Mouse (Mus musculus) heart, adult 18-20 months (tissue): Measurements from ENCODE around the gene Rtl9. TPM values are rescaled to one million over a fixed set of nuclear protein-coding genes. Genes with fewer than 3 reads are reported as not detected.

Source experiments
- DNase-seq, 2 experiments: peaks; one replicate each; pipeline ENCODE4 v3.0.0; 2021 to 2022; ENCODE audit warnings: mixed read lengths in 1 of 2
- long read RNA-seq, 2 experiments: library from polyadenylated mRNA; stranded (forward); transcript quantifications; one replicate each; pipeline ENCODE4 v2.0.0; 2021
- total RNA-seq, 2 experiments: library from RNA; stranded (reverse); gene quantifications; 2 replicates each; pipeline ENCODE4 v1.2.3; 2021

Gene Rtl9
- total RNA-seq = under 1 TPM; 0.05 to 0.26 TPM
- long read RNA-seq, experiment 1 = 0 reads
- long read RNA-seq, experiment 2 = 0 reads

- peak in 1 of 2 experiments; percentile 30 for DNase-seq
These were observed at the start of gene Rtl9 for GRCm38 (mm10) chrX:143099044-143099754. Rtl9 (plus strand) TSS chrX:143099594.

GRCm38 (mm10) chrX:143051478-143051877 lies 47.9 kb upstream of the Rtl9 start:
- DNase-seq = peak; percentile 11 to 68

- no peak for DNase-seq
These were observed 47.5 kb upstream of the Rtl9 start for GRCm38 (mm10) chrX:143051921-143052320.

GRCm38 (mm10) chrX:143058829-143059228 lies 40.6 kb upstream of the Rtl9 start:
- DNase-seq = peak; percentile 53 to 86

- DNase-seq = peak in 1 of 2 experiments; percentile 15
These were observed 36.6 kb upstream of the Rtl9 start for GRCm38 (mm10) chrX:143062641-143063355.

- DNase-seq = peak in 1 of 2 experiments; percentile 37
These were observed 35.6 kb upstream of the Rtl9 start for GRCm38 (mm10) chrX:143063780-143064179.

- no peak for DNase-seq
These were observed 35.1 kb upstream of the Rtl9 start for GRCm38 (mm10) chrX:143064288-143064687.

GRCm38 (mm10) chrX:143066320-143067114 lies 32.9 kb upstream of the Rtl9 start:
- peak; percentile 42 to 52 for DNase-seq

GRCm38 (mm10) chrX:143067115-143067514 lies 32.3 kb upstream of the Rtl9 start:
- DNase-seq = no peak

GRCm38 (mm10) chrX:143067576-143067975 lies 31.8 kb upstream of the Rtl9 start:
- peak in 1 of 2 experiments; percentile 38 for DNase-seq

- DNase-seq = peak; percentile 26 to 34
These were observed 18.7 kb upstream of the Rtl9 start for GRCm38 (mm10) chrX:143080458-143081336.

GRCm38 (mm10) chrX:143082732-143083131 lies 16.7 kb upstream of the Rtl9 start:
- DNase-seq = no peak

- DNase-seq = no peak
These were observed 11.2 kb upstream of the Rtl9 start for GRCm38 (mm10) chrX:143088225-143088624.

GRCm38 (mm10) chrX:143090904-143091588 lies 8.3 kb upstream of the Rtl9 start:
- DNase-seq = no peak

- no peak for DNase-seq
These were observed 1.8 kb upstream of the Rtl9 start for GRCm38 (mm10) chrX:143097551-143097950.

- DNase-seq = no peak
These were observed 3.8 kb downstream of the Rtl9 start for GRCm38 (mm10) chrX:143103146-143103545.

GRCm38 (mm10) chrX:143105866-143106265 lies 6.5 kb downstream of the Rtl9 start:
- no peak for DNase-seq

GRCm38 (mm10) chrX:143112546-143112945 lies 13.2 kb downstream of the Rtl9 start:
- no peak for DNase-seq
